Mouse (Mus musculus) CH12F3 (cell line): ENCODE measurements around the gene Iqgap2.

Source experiments
- in situ Hi-C: fragments of 300-500 bp; cut with MboI; formaldehyde crosslinking; loops from 2 replicates; pipeline ENCODE4 v1.14.3; 2020; ENCODE audit warnings: low sequenced_read_pairs

The Iqgap2 gene

GRCm38 (mm10) chr13:95665644-95666356, 225.9 kb downstream of the Iqgap2 start:
- in situ Hi-C loops: no loop called here

- in situ Hi-C loops: no loop called here
These were observed 227.9 kb downstream of the Iqgap2 start for GRCm38 (mm10) chr13:95663834-95664233.

- in situ Hi-C loops: no loop called here
These were observed 232.3 kb downstream of the Iqgap2 start for GRCm38 (mm10) chr13:95659432-95659831.

GRCm38 (mm10) chr13:95657171-95657570, 234.6 kb downstream of the Iqgap2 start:
- in situ Hi-C loops: no loop called here

- in situ Hi-C loops: no loop called here
These were observed 236.4 kb downstream of the Iqgap2 start for GRCm38 (mm10) chr13:95655284-95655683.

GRCm38 (mm10) chr13:95653696-95654095, 238.0 kb downstream of the Iqgap2 start:
- in situ Hi-C loops: no loop called here

- in situ Hi-C loops: no loop called here
These were observed 239.7 kb downstream of the Iqgap2 start for GRCm38 (mm10) chr13:95651870-95652668.

- in situ Hi-C loops: no loop called here
These were observed 241.8 kb downstream of the Iqgap2 start for GRCm38 (mm10) chr13:95649941-95650340.

- in situ Hi-C loops: no loop called here
These were observed 244.5 kb downstream of the Iqgap2 start for GRCm38 (mm10) chr13:95647248-95647647.

- in situ Hi-C loops: no loop called here
These were observed 245.0 kb downstream of the Iqgap2 start for GRCm38 (mm10) chr13:95646687-95647111.

- in situ Hi-C loops: no loop called here
These were observed 248.0 kb downstream of the Iqgap2 start for GRCm38 (mm10) chr13:95643740-95644139.

GRCm38 (mm10) chr13:95641061-95641986, 250.4 kb downstream of the Iqgap2 start:
- in situ Hi-C loops: no loop called here

GRCm38 (mm10) chr13:95640408-95640807, 251.3 kb downstream of the Iqgap2 start:
- in situ Hi-C loops: no loop called here

GRCm38 (mm10) chr13:95639336-95640116, 252.2 kb downstream of the Iqgap2 start:
- in situ Hi-C loops: no loop called here

- in situ Hi-C loops: no loop called here
These were observed 252.8 kb downstream of the Iqgap2 start for GRCm38 (mm10) chr13:95638894-95639293.

- in situ Hi-C loops: no loop called here
These were observed 254.0 kb downstream of the Iqgap2 start for GRCm38 (mm10) chr13:95637737-95638136.

- in situ Hi-C loops: no loop called here
These were observed 256.4 kb downstream of the Iqgap2 start for GRCm38 (mm10) chr13:95635301-95635700.

- in situ Hi-C loops: no loop called here
These were observed 257.3 kb downstream of the Iqgap2 start for GRCm38 (mm10) chr13:95634451-95634850.

- in situ Hi-C loops: no loop called here
These were observed 258.3 kb downstream of the Iqgap2 start for GRCm38 (mm10) chr13:95633384-95633783.

GRCm38 (mm10) chr13:95632144-95632543, 259.6 kb downstream of the Iqgap2 start:
- in situ Hi-C loops: no loop called here
